Mouse (Mus musculus): ENCODE results near the gene Polr3b. TPM values are rescaled to one million over a fixed set of nuclear protein-coding genes. Genes with fewer than 3 reads are reported as not detected.

Polr3b gene
- total and polyA plus RNA-seq, 3 experiments = 2.3 to 28.0 (median 23.1) TPM

DNA sequence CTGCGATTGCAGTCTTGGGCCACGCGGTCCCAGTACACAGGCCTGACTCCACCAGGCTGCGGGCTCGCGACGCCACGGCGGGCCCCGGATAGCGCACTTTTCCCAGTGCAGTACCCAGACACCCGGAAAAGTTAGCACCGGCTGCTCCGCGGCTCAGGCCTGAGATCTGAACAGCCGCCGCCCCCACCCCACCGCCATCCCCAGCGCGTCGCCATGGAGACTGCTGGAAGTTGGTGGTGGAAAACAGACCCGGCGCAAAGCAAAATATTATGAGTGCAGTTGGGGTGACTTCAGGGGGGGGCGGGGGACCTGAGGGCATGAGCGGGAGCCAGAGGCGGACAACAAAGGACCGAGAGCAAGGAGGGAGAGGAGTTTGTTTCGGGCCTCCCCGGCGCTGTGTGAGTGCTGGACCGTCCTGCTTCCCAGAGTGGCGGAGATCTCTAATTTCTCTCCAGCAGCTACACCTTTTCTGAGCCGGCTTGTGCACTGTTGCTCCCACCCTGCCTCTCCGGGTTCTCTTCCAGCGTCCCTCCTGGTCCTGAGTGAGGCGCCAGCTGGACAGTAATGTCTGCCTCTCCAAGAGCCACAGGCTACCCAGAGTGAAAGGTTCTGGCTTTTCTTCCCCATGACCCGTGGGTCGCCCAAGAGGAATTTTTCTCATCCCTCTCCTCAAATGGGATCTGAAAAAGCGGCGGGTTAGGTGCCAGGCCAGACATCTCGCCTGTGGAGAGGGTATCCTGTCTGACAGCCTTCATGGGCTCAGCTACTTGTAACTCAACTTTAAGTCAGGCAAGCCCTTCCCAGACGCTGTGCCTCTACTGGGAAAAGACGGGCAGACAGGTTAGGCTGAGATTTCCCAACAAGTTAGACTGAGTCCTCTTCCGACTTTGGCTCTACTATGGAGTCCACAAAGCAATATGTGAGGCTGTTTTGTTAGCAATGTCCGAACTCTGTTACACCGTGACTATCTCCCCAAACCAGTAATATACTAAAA, 138.3 kb downstream of the Polr3b start:
- no peak for DNase-seq

DNA sequence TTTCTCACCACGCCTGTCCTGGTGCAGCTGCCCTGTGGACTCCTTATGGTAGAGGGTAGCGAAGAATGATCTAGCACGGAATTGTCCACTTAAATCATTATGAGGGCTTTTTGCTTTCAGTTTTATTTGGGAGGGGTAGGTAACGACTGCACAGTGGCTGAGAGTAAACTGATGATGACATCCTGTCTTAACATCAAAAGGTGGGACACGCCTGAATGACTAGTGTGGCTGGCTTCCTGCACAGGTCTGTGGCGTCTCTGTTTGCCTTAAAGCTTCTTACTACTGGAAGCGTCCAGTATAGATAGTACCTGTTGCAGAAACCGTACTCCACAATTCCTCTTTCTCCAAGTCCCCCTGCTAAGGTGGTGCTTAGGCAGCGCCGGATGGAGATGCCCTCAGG, 146.7 kb downstream of the Polr3b start:
- DNase-seq = no peak

DNA sequence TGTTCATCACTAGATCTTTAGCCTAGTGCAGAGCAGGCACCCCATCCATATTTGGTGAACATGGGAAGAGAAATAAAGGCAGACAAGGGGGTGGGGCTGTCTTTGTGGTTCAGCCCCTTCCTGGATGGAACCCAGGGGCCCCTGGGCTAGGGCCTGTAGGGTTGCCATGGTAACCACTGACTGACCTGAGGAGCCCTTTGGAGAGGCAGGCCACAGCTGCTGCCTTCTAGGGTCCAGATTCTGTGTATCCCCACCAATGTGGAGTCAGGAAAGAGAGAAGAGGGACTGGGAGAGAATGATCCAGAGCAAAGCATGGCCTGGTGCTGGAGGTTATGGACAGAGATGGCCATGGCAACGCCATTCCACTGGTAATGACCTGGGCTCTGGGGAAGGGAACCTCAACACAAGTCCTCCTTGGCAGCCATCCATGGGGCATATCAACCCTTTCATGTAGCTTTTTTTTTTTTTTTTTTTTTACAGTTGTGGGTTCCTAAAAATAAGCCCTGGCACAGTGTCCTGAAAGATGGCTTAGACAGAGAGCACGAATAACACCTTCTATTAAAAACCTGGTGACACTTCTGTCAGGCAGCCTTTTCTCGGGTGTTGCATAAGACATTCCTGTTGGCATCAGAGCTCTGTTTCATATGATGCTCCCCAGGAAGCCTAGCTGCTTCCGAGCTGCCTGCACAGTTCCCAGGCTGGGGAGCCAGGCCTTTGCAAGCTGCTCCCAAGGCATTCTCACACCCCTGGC, 150.5 kb downstream of the Polr3b start:
- no peak for DNase-seq

DNA sequence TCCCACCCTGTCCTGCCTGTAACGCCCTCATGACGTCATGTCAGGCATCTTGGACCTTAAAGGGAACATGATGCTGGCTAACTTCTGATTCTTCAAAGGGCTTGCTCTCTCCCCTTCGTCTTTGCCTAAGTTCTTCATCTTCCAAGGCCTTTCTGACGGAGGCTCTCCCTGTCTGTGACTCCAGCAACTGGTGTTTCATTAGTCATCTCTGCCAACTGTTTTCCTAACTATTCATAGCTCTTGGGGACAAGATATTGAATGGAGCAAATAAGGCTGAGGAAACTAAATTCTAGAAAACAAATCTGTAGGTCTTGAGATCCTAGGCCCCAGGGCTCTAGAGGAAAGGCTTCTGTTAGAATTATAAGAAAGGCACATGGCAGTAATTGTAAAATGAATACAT, 151.8 kb downstream of the Polr3b start:
- no peak for DNase-seq

DNA sequence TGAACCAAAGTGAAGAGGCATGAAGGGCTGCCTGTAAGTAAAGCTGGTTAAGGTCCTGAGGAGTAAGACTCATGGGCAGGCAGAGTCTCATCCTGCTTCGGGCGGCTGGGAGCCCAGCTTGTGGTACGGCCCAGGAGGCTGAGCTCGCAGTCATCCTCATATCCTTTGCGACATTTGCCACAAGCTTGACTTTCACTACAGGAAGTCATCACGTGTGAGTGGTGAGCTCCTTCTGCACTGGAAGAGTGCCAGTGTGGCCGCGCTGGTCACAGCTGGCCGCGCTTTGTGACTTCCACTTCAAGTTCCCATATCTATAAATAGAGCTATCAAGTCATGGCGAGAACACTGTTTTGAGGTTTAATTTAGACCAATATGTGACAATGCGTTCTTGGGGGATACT, 152.5 kb downstream of the Polr3b start:
- DNase-seq = no peak

Other genes with a start within 250 kb of the Polr3b start
- 10 to 100 TPM in 1 of 2 experiments, 1 to 10 TPM in 1; 6.6 to 12.2 TPM for gene Nuak1, start 181.7 kb upstream of the Polr3b start, total RNA-seq (2021)
- 4.4 and 4.7 TPM in 2 replicates for gene Nuak1, start 181.7 kb upstream of the Polr3b start, polyA plus RNA-seq (2012; rRNA removed)
- gene Ckap4, start 88.2 kb upstream of the Polr3b start, total RNA-seq (2021) = 10 to 100 TPM; 24.5 to 44.7 TPM
- 20.8 and 29.3 TPM in 2 replicates for gene Ckap4, start 88.2 kb upstream of the Polr3b start, polyA plus RNA-seq (2012; rRNA removed)
- 10 to 100 TPM; 35.0 to 41.7 TPM for gene Tcp11l2, start 45.7 kb upstream of the Polr3b start, total RNA-seq (2021)
- 35.9 and 48.1 TPM in 2 replicates for gene Tcp11l2, start 45.7 kb upstream of the Polr3b start, polyA plus RNA-seq (2012; rRNA removed)
- gene Rfx4, start 133.8 kb downstream of the Polr3b start, total RNA-seq (2021) = under 1 TPM in 1 of 2 experiments, not detected in 1; 0.10 TPM
- gene Rfx4, start 133.8 kb downstream of the Polr3b start, polyA plus RNA-seq (2012; rRNA removed) = 0.06 TPM in 1 of 2 replicates, not detected in the other

All from adrenal gland, adult 2 months (tissue).